Mouse (Mus musculus) layer of hippocampus, adult 2 months (tissue): ENCODE measurements at regions not wholly inside any gene's neighbourhood (a gene's known extent, or its start where the extent isn't known, plus 50 kb on each side); places are given as distances from the start of the nearest gene placed in this dataset.
"Not testable (repeated sequence)": the region's sequence is repeated elsewhere in the genome, so short reads cannot be mapped to it uniquely, and the experiment has no call there.

ENCODE experiments used
- DNase-seq, 2 experiments: peaks; one replicate each; pipeline ENCODE4 v3.0.0; 2022; ENCODE audit warnings: low spot score in 2 of 2
- H3K27ac ChIP-seq: fragments of 200-600 bp; 2 replicates; pipeline ENCODE4 v1.8.1; 2022
- H3K4me3 ChIP-seq: fragments of 200-600 bp; 2 replicates; pipeline ENCODE4 v1.8.1; 2022; ENCODE audit warnings: mild to moderate bottlenecking
- CTCF ChIP-seq: fragments of 200-600 bp; conservative IDR thresholded peaks from 2 replicates; pipeline ENCODE4 v1.8.1; 2022; ENCODE audit warnings: antibody characterized with exemption, mild to moderate bottlenecking, moderate library complexity

DNA sequence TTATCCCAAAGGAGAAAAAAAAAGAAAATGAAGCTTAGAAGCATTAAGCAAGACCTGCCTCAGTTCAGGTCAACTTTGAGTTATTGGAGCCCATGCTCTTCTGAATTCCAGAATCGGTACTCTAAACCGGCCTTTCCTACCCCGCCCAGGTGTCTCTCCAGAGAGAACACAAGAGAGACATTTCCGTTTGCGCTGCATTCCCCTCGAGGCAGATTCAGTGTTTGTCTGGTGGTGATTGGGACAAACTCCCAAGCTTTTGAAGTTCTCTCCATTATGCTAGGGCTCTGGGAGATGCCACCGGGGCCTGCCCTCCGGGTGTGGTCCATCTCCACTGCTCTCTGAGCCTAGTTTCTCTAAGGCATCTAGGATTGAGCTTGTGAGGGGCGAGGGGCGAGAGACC, 205.8 kb upstream of the Hmga2 start:
- no peak for TF ChIP-seq CTCF

GRCm38 (mm10) chr10:120679982-120680381, 203.7 kb upstream of the Hmga2 start:
- no peak for DNase-seq
- Histone ChIP-seq H3K4me3 (no peak overlapping the region), H3K27ac (no peak overlapping the region)
- no peak for TF ChIP-seq CTCF

More for the DNA sequence above, 205.8 kb upstream of the Hmga2 start:
- no peak overlapping the region for H3K27ac ChIP-seq
- no peak overlapping the region for H3K4me3 ChIP-seq
- no peak for DNase-seq

- no peak for TF ChIP-seq CTCF
- no peak overlapping the region for H3K27ac ChIP-seq
- H3K4me3 ChIP-seq: no peak overlapping the region
- no peak for DNase-seq
Observed at GRCm38 (mm10) chr10:120678277-120678676, 202.0 kb upstream of the Hmga2 start.

DNA sequence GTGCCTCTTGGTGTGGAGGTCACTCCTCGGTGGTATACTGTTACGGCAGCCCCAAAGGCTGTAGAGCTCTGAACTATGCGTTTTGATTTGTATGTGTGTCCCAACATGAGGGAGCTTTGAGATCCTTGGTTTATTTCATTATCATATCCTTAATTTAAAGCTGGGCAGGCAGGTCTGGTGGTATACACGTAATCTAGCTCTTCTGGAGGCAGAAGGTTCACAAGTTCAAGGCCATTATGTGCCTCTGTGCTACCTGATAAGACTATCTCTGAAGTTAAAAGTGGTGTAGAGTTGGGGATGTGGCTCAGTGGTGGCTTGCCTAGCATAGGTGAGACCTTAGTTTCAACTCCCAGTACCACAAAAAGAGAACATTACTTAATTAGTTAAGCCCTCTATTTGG, 199.1 kb upstream of the Hmga2 start:
- no peak for DNase-seq
- TF ChIP-seq CTCF: no peak
- H3K27ac ChIP-seq: no peak overlapping the region
- H3K4me3 ChIP-seq: no peak overlapping the region

DNA sequence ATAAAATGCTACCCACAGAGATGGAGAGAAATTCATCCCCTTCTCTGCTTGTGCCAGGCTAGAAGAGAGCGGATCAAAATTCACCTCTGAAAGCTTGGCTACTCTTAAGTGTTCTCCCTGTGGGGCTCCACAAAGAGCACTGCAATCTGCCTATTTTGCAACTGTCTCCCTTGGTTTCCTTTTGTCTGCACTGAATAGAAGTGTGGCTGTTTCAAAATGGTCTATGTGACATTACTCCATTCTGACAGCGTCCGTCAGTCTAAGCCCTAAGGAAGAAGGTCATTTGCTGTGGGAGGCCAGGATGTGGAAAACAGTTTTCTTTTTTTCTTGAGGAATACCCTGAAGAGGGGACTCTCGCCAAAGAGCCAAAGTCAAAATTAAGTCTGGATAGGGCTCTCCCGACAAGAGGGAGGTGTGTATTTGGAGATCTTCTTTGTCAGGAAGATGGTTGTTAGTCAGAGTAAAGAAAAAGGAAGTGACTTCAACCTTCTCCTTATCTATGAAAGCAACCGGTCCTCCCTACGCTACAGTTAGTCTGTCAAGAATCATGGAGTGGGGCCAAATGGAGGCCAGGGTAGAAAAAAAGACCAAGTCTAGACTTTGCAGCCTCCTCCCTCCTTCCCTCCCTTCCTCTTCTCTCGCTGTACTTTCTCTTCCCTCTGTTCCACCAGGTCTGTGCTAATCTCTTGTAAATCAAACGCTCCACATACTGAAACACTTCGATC, 198.2 kb upstream of the Hmga2 start:
- Histone ChIP-seq H3K27ac (no peak overlapping the region), H3K4me3 (no peak overlapping the region)
- TF ChIP-seq CTCF: no peak
- no peak for DNase-seq

GRCm38 (mm10) chr10:120667678-120668031, 191.4 kb upstream of the Hmga2 start:
- H3K27ac ChIP-seq, DNase-seq, H3K4me3 ChIP-seq: not testable (repeated sequence)

- DNase-seq: peak; percentile 10 to 23
- H3K4me3 ChIP-seq: no peak overlapping the region
- TF ChIP-seq CTCF: peak; percentile 77
- H3K27ac ChIP-seq: no peak overlapping the region
Observed at GRCm38 (mm10) chr10:120666985-120667677, 190.9 kb upstream of the Hmga2 start.

DNA sequence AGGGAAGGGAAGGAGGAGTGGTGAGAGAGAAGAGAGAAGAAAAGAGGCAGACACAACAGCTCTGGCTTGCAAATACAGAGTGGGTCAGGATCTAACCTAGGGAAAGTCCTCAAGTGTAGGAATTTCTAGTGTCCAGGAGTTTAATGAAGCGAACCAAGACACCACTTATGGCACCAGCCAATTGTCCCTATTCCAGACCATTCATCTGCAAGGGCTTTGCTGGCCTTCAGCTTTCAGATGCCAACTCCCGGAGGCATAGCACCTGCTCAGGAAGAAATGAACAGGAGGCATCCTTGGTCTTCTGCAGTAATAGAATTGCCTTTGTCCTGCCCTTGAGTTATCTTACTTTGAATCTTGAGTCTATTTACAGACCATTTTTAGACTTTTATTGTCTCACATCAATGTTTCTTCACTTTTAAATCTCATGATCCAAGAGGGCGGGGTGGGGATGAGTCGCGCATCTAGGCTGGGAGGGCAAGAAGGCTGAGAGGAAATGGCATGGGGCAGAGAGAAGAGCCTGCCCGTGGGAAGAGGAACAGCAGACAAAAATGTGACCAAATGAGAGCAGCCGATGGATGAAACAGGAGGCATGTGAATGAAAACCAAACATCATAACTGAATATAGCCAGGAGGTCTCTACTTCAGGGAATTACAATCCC, 190.1 kb upstream of the Hmga2 start:
- TF ChIP-seq CTCF: no peak
- Histone ChIP-seq H3K4me3 (no peak overlapping the region), H3K27ac (no peak overlapping the region)
- no peak for DNase-seq

GRCm38 (mm10) chr10:120665670-120666069, 189.4 kb upstream of the Hmga2 start:
- Histone ChIP-seq H3K4me3 (no peak overlapping the region), H3K27ac (no peak overlapping the region)
- no peak for DNase-seq
- no peak for TF ChIP-seq CTCF

DNA sequence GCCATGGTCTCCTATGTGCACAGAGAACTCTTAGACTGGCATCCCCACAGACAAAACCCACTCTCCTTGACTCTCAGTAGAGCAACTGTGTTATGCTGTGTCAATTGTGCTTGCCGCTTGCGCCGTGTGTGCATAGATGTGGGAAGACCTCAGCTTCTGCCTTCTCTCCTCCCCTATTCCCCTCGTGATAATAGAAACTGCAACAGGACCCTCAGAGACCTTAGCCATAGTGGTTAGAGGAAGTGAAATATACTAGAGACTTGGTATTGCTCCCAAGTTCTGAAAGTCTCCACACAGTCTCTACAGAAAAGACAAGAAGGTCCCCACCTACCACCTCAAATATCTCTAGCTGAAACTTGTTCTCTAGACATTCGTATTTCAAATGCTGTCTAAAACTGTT, 188.2 kb upstream of the Hmga2 start:
- no peak overlapping the region for H3K27ac ChIP-seq
- no peak for DNase-seq
- TF ChIP-seq CTCF: no peak
- H3K4me3 ChIP-seq: no peak overlapping the region

- Histone ChIP-seq H3K4me3 (no peak overlapping the region), H3K27ac (no peak overlapping the region)
- TF ChIP-seq CTCF: no peak
- no peak for DNase-seq
Observed at GRCm38 (mm10) chr10:120663396-120663795, 187.1 kb upstream of the Hmga2 start.

- no peak for TF ChIP-seq CTCF
- Histone ChIP-seq H3K27ac (no peak overlapping the region), H3K4me3 (no peak overlapping the region)
- DNase-seq: no peak
Observed at GRCm38 (mm10) chr10:120660503-120660902, 184.2 kb upstream of the Hmga2 start.

DNA sequence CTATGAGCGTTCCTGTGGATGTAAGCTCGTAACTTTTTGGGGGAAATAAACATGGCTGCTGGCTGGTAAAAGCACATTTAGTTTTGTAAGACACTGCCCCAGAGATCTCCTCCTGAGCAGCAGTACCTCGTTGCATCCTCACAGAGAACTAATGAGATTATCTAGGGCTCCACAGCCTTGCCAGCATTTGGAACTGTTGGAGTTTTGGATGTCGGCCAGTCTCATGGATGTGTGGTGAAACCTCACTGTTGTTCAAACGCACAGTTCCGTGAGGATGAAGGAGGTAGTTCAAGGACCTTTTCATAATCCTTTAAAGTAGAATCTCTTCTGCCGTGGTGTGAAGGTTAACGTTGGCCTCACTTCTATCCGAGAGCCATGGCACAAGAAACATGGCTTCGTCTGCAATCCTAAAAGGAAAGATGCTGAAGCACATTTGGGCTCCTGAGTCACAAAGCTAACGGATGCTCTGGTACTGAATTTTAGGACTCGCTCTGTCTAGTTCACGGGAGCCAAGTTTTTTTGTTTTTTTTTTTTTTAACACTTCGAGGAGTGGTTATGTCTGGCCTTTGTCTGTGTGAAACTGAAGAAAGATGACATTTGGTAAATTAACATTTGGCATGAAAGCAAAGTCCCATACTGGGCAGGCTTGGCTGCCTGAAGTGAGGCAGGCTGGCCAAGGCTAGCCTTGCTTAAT, 179.1 kb upstream of the Hmga2 start:
- Histone ChIP-seq H3K4me3 (no peak overlapping the region), H3K27ac (no peak overlapping the region)
- TF ChIP-seq CTCF: no peak
- peak in 1 of 2 experiments; percentile 13 for DNase-seq
